Mouse (Mus musculus) intestine, embryonic 14.5 days (tissue): ENCODE data around the gene Dap. TPM values are rescaled to one million over a fixed set of nuclear protein-coding genes. Genes with fewer than 3 reads are reported as not detected.
A peak's percentile ranks its signal among the peaks of the same experiment; 100 is the strongest.

Experiments
- ATAC-seq: fragments of 200-750 bp; cut with Nextera tagmentation; replicated peaks from 2 replicates; pipeline ENCODE4 v1.8.0; 2017; ENCODE audit warnings: low read depth, moderate number of reproducible peaks, moderate TSS enrichment, moderate library complexity; ENCODE audit not compliant: low FRiP score, low TSS enrichment
- DNase-seq: peaks from one replicate; pipeline ENCODE4 v3.0.0-alpha.2; 2018; ENCODE audit warnings: low spot score
- H3K27ac ChIP-seq: fragments of 300-500 bp; sonication (generic); 2 replicates; pipeline ENCODE4 v1.5.1; 2014; ENCODE audit warnings: low read depth, mild to moderate bottlenecking, control low read depth
- H3K27me3 ChIP-seq: fragments of 300-500 bp; sonication (generic); replicated peaks from 2 replicates; pipeline ENCODE4 v1.6.1; 2014; ENCODE audit warnings: low read length, control low read depth; ENCODE audit not compliant: control insufficient read depth, insufficient read depth
- H3K36me3 ChIP-seq: fragments of 300-500 bp; sonication (generic); 2 replicates; pipeline ENCODE4 v1.6.1; 2014; ENCODE audit warnings: low read length, control low read depth; ENCODE audit not compliant: control insufficient read depth, insufficient read depth
- H3K4me1 ChIP-seq: fragments of 300-500 bp; sonication (generic); replicated peaks from 2 replicates; pipeline ENCODE4 v1.6.1; 2014; ENCODE audit warnings: low read length, control low read depth, mixed read lengths; ENCODE audit not compliant: control insufficient read depth, insufficient read depth
- H3K4me2 ChIP-seq: fragments of 300-500 bp; sonication (generic); 2 replicates; pipeline ENCODE4 v1.6.1; 2014; ENCODE audit warnings: low read length
- H3K4me3 ChIP-seq: fragments of 300-500 bp; sonication (generic); 2 replicates; pipeline ENCODE4 v1.5.1; 2014; ENCODE audit warnings: low read depth, low read length, control low read depth, mixed read lengths
- H3K9ac ChIP-seq: fragments of 300-500 bp; sonication (generic); 2 replicates; pipeline ENCODE4 v1.6.1; 2014; ENCODE audit warnings: mild to moderate bottlenecking, low read length
- H3K9me3 ChIP-seq: fragments of 300-500 bp; sonication (generic); 2 replicates; pipeline ENCODE4 v1.6.1; 2016; ENCODE audit warnings: low read length, control low read depth; ENCODE audit not compliant: control insufficient read depth
- WGBS: fragments of 180-500 bp; shearing (Covaris S2); extraction: QIAGEN DNeasy Blood & Tissue Kit; methylation state at CpG from one replicate; pipeline ENCODE4 v1.1.7; 2014; 5-methylcytosine and 5-hydroxymethylcytosine counted together
- polyA plus RNA-seq: library from polyadenylated mRNA; unstranded; fragments of >200 nt; fragmentation: Nextera tagmentation; extraction: Ambion mirVana; gene quantifications from 2 replicates; pipeline ENCODE4 v1.2.1, GENCODE M21; 2014

Dap gene
- polyA plus RNA-seq, 1 experiment from 2014 or later: 96.5 TPM

DNA sequence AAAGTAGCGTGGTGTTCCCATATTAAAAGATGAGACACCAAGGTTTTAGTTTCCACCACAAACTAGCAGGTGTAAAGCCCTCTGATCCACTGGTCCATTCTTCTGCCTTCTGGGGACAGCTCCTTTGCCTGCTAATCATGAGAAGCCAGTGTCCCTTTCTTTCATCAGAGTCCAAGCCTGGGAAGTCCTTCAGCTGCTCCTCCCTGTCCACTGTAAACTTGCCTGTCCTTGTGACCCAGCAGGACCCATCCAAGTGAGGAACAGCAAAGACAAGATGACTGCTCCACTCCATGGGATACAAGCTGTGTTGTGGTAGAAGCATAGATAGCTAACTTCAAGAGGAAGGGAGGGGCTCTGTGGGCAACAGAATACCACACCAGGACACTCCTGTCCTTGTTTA, 8.9 kb downstream of the Dap start:
- WGBS: 96% methylated on average over 1 of the region's 1 CpGs
- H3K36me3 ChIP-seq: peaks cover 13% of the 10 kb centered on the region; the same call in 1 of the 2 replicates

DNA sequence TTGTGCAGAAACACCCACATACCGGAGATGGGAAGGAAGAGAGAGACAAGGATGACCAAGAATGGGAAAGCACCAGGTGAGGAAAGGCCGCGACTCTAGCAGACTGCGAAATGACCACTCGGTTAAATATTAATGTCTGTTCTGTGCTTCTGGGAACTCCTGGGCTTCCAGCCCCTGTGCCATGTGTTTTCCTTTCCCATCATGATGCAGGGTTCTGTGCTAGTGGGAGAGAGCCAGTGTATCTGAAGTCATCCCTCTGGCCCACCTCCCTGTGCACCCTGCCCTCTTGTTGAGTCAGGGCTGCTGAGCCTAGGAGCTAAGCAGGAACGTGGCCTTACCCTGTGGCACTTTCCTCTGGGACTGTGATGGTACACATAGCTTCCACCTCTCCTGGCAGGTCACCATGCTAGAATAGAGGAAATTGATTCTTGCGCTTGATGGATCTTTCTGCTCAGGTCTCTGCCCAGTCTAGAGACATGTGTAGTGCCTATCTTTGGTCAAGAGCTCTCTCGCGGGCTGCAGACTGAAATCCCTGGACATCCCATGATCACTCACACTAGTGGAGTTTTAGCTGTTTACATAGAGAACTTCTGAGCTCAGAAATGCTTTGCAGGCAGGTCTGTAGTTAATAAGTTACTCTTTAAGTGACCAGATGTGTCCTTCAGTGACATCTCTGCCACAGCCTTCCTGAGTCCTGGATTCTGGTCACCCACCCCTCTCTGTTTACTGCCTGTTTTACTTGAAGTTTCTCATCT, 11.9 kb downstream of the Dap start:
- H3K4me2 ChIP-seq: no peak overlapping the region
- H3K4me3 ChIP-seq: no peak overlapping the region
- WGBS: 75% methylated on average over 9 of the region's 9 CpGs
- no peaks in the 10 kb centered on the region for H3K9me3 ChIP-seq
- no peaks in the 10 kb centered on the region for H3K27me3 ChIP-seq
- DNase-seq: no peak
- no peaks in the 10 kb centered on the region for H3K4me1 ChIP-seq
- H3K27ac ChIP-seq: no peak overlapping the region
- ATAC-seq: peak; percentile 47; the same call in 1 of the 2 replicates
- H3K9ac ChIP-seq: no peak overlapping the region
- peaks cover 16% of the 10 kb centered on the region; the same call in 1 of the 2 replicates for H3K36me3 ChIP-seq

More for the DNA sequence above, 8.9 kb downstream of the Dap start:
- no peak overlapping the region for H3K9ac ChIP-seq
- H3K4me2 ChIP-seq: no peak overlapping the region
- ATAC-seq: no peak
- DNase-seq: no peak
- H3K4me1 ChIP-seq: no peaks in the 10 kb centered on the region
- H3K4me3 ChIP-seq: no peak overlapping the region
- no peaks in the 10 kb centered on the region for H3K27me3 ChIP-seq
- H3K27ac ChIP-seq: no peak overlapping the region
- no peaks in the 10 kb centered on the region for H3K9me3 ChIP-seq

DNA sequence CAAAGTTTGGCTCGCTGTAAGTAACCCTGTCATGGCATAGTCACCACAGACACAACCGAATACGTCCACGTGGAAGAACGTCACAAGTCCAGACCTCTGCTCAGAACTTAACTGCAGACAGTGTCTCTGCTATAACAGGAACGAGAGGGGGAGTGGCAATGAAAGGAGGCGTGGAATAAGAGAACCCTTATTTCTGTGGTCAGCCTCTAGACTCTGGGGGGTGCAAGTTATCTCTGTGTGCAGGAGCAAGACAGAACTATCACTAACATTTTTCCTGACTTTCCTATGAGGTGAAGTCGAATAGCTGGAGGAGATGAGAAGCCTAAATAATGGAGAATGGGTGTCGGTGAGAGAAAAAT, 12.4 kb downstream of the Dap start:
- H3K4me3 ChIP-seq: no peak overlapping the region
- H3K27me3 ChIP-seq: no peaks in the 10 kb centered on the region
- H3K9ac ChIP-seq: no peak overlapping the region
- no peak for DNase-seq
- H3K4me2 ChIP-seq: no peak overlapping the region
- H3K36me3 ChIP-seq: peaks cover 20% of the 10 kb centered on the region
- H3K4me1 ChIP-seq: no peaks in the 10 kb centered on the region
- H3K27ac ChIP-seq: no peak overlapping the region
- ATAC-seq: no peak
- WGBS: 75% methylated on average over 9 of the region's 9 CpGs
- 0 out of 2 replicates have a peak, but pooled peaks cover 2% of the 10 kb centered on the region for H3K9me3 ChIP-seq

DNA sequence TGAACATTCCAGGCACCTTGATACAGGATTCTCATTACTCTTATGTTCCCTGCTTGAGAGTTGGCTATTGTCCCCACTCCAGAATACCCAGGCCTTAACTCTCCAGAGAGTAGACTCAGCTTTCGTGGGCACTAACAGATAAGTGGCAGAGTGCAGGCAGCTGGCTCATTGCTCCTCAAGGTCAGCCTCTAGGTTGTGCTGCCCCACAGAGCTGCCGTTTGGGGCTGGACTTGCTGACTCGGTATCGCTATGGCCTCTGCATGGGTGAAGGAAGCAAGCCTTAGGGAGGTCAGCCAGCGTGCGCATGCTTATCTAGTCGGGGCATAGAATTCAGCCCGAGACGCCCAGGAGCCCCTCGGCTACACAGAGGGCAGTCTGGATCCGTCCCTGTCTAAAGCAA, 13.3 kb downstream of the Dap start:
- Histone ChIP-seq H3K4me1 (no peaks in the 10 kb centered on the region), H3K4me2 (no peak overlapping the region), H3K4me3 (no peak overlapping the region), H3K9me3 (0 out of 2 replicates have a peak, but pooled peaks cover 6% of the 10 kb centered on the region), H3K27ac (no peak overlapping the region), H3K36me3 (peaks cover 24% of the 10 kb centered on the region), H3K27me3 (no peaks in the 10 kb centered on the region), H3K9ac (no peak overlapping the region)
- DNase-seq (no peak), ATAC-seq (no peak)
- 81% methylated on average over 11 of the region's 11 CpGs for WGBS

DNA sequence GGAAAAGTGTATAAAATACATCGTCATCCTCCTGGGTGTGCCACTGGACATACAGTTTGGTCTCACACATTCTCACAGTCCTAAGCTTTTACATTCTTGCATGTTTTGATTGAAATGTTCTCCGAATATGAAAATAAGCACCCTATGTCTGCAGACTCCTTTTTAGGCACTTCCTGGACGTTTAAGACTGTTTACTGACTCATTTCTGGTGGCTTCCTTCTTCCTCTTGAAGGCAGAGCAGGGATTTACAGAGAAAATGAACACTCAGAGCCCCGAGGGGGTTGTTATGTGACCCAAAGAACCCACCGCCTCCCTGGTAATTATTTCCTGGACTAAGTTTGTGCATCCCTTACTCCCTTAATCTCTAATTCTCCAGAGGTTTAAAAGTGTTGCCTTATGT, 13.8 kb downstream of the Dap start:
- Histone ChIP-seq H3K36me3 (peaks cover 24% of the 10 kb centered on the region), H3K27ac (no peak overlapping the region), H3K4me3 (no peak overlapping the region), H3K9ac (no peak overlapping the region), H3K27me3 (no peaks in the 10 kb centered on the region), H3K9me3 (0 out of 2 replicates have a peak, but pooled peaks cover 6% of the 10 kb centered on the region), H3K4me2 (no peak overlapping the region), H3K4me1 (no peaks in the 10 kb centered on the region)
- 64% methylated on average over 5 of the region's 5 CpGs for WGBS
- DNase-seq (no peak), ATAC-seq (no peak)

DNA sequence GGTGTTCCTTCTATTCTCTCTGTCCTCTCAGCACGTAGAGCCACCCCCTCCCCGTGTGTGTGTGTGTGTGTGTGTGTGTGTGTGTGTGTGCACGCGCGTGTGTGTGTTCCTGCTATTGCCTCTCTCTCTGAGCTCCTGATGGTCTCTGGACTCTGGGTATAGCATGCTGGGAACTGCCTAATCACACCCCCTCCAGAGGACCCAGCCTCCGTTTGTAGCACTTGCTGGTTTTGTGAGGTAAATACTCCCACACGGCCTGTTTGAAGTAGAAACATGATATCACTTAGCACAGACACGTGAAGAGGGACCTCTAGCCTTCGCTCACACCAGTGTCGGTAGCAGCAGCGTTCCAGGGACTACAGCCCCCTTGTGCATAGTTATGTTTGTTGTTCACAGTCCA, 14.5 kb downstream of the Dap start:
- DNase-seq (no peak), ATAC-seq (no peak)
- Histone ChIP-seq H3K27me3 (no peaks in the 10 kb centered on the region), H3K4me3 (no peak overlapping the region), H3K9me3 (0 out of 2 replicates have a peak, but pooled peaks cover 6% of the 10 kb centered on the region), H3K36me3 (peaks cover 24% of the 10 kb centered on the region), H3K4me2 (no peak overlapping the region), H3K27ac (no peak overlapping the region), H3K9ac (no peak overlapping the region), H3K4me1 (no peaks in the 10 kb centered on the region)
- 60% methylated on average over 11 of the region's 11 CpGs for WGBS

DNA sequence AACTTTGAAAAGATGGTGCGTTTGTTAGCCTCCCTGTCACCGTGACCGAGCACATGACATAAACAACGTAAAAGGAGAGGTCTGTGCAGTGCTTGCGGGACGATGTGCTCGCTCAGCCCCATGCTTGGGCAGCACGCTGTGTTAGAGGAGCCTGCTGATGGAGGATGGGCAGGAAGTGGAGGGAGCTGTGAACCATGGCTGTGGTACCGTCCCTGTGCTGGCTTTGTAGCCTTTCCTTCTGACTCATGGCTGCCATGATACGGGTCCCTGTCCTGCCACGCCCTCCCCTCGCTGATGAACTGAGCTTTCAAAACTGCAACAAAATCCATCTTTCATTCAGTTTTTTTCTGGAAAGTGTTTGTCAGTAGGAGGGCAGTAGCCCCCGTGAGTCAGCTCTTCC, 15.6 kb downstream of the Dap start:
- H3K4me3 ChIP-seq: no peak overlapping the region
- no peak overlapping the region for H3K9ac ChIP-seq
- H3K9me3 ChIP-seq: 0 out of 2 replicates have a peak, but pooled peaks cover 6% of the 10 kb centered on the region
- H3K4me1 ChIP-seq: no peaks in the 10 kb centered on the region
- 60% methylated on average over 13 of the region's 13 CpGs for WGBS
- no peak overlapping the region for H3K4me2 ChIP-seq
- H3K27ac ChIP-seq: no peak overlapping the region
- DNase-seq (no peak), ATAC-seq (no peak)
- H3K27me3 ChIP-seq: no peaks in the 10 kb centered on the region
- peaks cover 21% of the 10 kb centered on the region for H3K36me3 ChIP-seq

DNA sequence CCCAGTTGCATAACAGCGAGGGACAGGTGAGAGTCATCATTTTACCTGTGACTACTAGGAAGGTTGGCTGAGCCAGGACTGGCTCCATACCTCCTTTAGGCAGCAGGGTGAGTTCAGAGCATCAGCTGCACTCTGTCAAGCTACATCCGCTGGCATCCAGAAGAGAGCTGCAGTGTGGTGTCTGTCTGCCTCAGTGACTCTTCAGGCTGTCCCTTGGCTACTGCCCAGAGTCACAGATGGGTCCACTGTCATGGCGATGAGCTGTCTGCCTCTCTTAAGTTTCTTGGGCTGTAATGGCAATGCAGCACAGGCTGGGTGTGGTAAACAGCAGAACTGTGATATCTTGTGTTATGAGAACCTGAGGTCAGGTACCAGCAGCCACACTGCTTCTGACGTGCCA, 16.1 kb downstream of the Dap start:
- no peak overlapping the region for H3K27ac ChIP-seq
- no peaks in the 10 kb centered on the region for H3K27me3 ChIP-seq
- no peak overlapping the region for H3K4me3 ChIP-seq
- WGBS: 89% methylated on average over 4 of the region's 4 CpGs
- H3K4me2 ChIP-seq: no peak overlapping the region
- no peak for DNase-seq
- H3K4me1 ChIP-seq: no peaks in the 10 kb centered on the region
- H3K9me3 ChIP-seq: 0 out of 2 replicates have a peak, but pooled peaks cover 6% of the 10 kb centered on the region
- H3K36me3 ChIP-seq: peaks cover 21% of the 10 kb centered on the region
- H3K9ac ChIP-seq: no peak overlapping the region
- ATAC-seq: no peak

DNA sequence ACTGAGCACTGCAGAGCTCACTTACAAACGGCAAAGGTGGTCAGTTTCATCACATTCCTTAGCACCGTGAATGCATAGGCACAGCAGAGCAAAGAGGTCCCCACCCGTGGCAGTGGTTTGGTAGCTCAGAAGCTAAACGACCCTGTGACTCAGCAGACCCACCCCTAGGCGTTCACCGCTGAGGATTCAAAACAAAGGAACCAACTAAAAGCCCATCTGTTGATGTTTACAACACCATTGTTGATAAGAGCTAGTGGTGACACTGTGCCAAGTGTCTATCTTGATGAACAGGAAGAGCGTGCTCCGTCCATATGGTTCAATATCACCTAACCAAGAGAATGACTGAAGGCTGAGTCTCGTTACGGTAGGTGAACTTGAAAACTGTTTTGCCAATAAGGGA, 19.1 kb downstream of the Dap start:
- 66% methylated on average over 10 of the region's 10 CpGs for WGBS
- DNase-seq (no peak), ATAC-seq (no peak)
- Histone ChIP-seq H3K4me3 (no peak overlapping the region), H3K27me3 (no peaks in the 10 kb centered on the region), H3K4me1 (peaks cover 7% of the 10 kb centered on the region; the same call in 1 of the 2 replicates), H3K27ac (no peak overlapping the region), H3K9ac (no peak overlapping the region), H3K4me2 (no peak overlapping the region), H3K36me3 (peaks cover 14% of the 10 kb centered on the region; the same call in 1 of the 2 replicates), H3K9me3 (0 out of 2 replicates have a peak, but pooled peaks cover 6% of the 10 kb centered on the region)
